Mouse (Mus musculus): ENCODE measurements around the gene Nphs1.

DNA sequence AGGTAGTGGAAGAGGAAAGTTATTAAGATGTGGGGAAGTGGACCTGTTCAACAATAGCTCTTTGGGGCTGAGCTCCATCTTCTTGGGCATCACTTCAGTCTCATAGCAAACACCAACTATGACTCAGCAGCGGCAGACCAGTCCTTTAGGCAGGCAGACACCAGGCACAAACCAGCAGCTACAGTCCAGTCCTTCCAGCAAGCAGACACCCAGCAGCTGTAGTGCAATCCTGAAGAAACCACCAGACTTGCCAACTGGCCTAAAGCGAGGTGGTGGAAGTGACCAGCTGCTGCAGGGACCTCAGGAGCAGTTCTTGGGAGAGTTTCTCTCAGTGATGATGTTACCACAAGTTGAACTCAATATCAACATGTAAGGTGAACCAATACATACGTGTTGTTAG lies 49.5 kb upstream of the Nphs1 start:
- no peak for TF ChIP-seq EP300 (IDR thresholded peaks at IDR 0.05; ENCODE audit: insufficient read depth, low read depth, low read length)
- TF ChIP-seq CTCF (IDR thresholded peaks at IDR 0.05; ENCODE audit: low read depth, low read length), result no peak
- no peak for TF ChIP-seq POLR2A (IDR thresholded peaks at IDR 0.05; ENCODE audit: insufficient read depth, low read length)

All from ES-Bruce4 (cell line).